Mouse (Mus musculus) kidney, postnatal 36 days (tissue): ENCODE results near the gene Slc6a5.

Source experiments
- DNase-seq, 2 experiments: peaks; one replicate each; pipeline ENCODE4 v3.0.0; 2021 to 2022; ENCODE audit warnings: mixed read lengths in 2 of 2

The Slc6a5 gene

DNA sequence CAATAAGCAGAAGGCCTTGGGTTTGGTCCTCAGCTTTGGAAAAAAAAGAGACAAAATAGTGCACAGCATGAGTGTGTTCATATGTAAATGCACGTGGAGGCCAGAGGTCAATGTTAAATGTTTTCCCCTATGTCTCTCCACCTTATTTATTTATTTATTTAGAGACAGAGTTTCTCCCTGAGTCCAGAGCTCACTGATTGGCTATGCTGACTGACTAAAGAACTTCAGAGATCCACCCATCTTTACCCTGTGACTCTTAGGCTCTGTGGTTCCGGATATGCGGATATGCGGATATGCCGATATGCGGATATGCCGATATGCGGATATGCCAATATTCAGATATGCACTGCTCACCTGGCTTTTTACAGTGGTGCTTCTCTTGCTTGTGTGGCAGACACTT is 76.0 kb downstream of the Slc6a5 start:
- no peak for DNase-seq

DNA sequence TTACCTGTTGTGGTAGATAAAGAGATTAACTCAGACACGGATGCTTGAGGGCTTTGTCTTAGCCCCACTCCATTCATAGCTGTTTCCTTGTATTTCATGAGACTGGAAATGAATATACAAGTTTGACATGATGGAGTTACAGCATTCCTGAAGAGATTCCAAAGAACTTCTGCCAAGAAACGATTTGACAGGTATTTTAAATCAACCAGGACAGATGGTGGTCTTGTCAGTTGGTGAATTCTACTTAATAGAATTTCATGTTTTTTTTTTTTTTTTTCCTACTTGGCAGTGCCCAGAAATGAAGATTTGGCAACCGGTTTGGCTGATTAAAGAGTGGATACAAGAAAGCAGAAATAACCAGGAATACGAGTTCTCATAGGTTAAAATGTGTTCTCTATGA is 89.4 kb downstream of the Slc6a5 start:
- no peak for DNase-seq

DNA sequence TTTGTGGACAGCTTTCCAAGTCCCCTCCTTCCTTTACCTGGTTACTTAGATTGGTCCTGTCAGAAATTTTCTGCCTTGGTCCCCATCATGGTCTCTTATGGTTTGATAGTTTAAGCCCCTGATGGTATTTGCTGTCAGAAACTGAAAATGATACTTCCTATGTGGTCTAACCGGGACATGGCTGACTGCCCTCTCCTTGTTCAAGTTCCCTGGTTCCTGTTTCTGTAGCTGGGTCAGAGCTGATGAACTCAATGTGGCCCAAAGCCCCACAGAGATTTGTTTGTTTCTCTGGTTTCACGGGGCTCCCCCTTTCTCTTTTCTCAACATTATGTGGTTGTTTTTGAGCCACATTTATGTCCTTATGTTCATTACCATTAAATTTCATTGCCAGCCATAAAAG is 95.3 kb downstream of the Slc6a5 start:
- no peak for DNase-seq
